Mouse (Mus musculus) left cerebral cortex, adult 2 months (tissue): ENCODE results near the gene Erp27. TPM values are rescaled to one million over a fixed set of nuclear protein-coding genes. Genes with fewer than 3 reads are reported as not detected.

Experiments
- DNase-seq, 2 experiments: peaks; one replicate each; pipeline ENCODE4 v3.0.0; 2021 to 2022; ENCODE audit warnings: low spot score in 2 of 2, mixed read lengths in 1 of 2; ENCODE audit errors: extremely low spot score in 1 of 2
- H3K27ac ChIP-seq: fragments of 200-600 bp; 2 replicates; pipeline ENCODE4 v1.8.1; 2022
- H3K4me3 ChIP-seq: fragments of 200-600 bp; 2 replicates; pipeline ENCODE4 v1.8.1; 2022
- CTCF ChIP-seq: fragments of 200-600 bp; IDR thresholded peaks from 2 replicates; pipeline ENCODE4 v1.8.1; 2022; ENCODE audit warnings: antibody characterized with exemption, mild to moderate bottlenecking, moderate library complexity
- intact Hi-C: fragments of 180-260 bp; cut with DNase I; formaldehyde crosslinking; loops from one replicate; pipeline ENCODE4 v1.15.1; 2025
- total RNA-seq, 2 experiments: library from RNA; stranded (reverse); gene quantifications; 2 replicates each; pipeline ENCODE4 v1.2.3; 2021

The Erp27 gene
- total RNA-seq, 2 experiments from 2014 or later = 0.35 TPM; not detected in 1

GRCm38 (mm10) chr6:136874599-136874998 lies 47.4 kb downstream of the Erp27 start:
- TF ChIP-seq CTCF = no peak
- Histone ChIP-seq H3K4me3 (0 out of 2 replicates have a peak overlapping the region, but pooled peaks have one; percentile 3), H3K27ac (no peak overlapping the region)
- peak in 1 of 2 experiments; percentile 26 for DNase-seq
- intact Hi-C loops = no loop called here

GRCm38 (mm10) chr6:136868921-136869320 lies 53.1 kb downstream of the Erp27 start:
- intact Hi-C loops = no loop called here
- no peak overlapping the region for H3K27ac ChIP-seq
- no peak overlapping the region for H3K4me3 ChIP-seq
- DNase-seq = no peak
- TF ChIP-seq CTCF = no peak

GRCm38 (mm10) chr6:136866150-136866549 lies 55.8 kb downstream of the Erp27 start:
- Histone ChIP-seq H3K27ac (no peak overlapping the region), H3K4me3 (no peak overlapping the region)
- no peak for TF ChIP-seq CTCF
- intact Hi-C loops = no loop called here
- DNase-seq = no peak

- no peak overlapping the region for H3K27ac ChIP-seq
- no peak for DNase-seq
Observed at GRCm38 (mm10) chr6:136865360-136865759, 56.6 kb downstream of the Erp27 start.

GRCm38 (mm10) chr6:136861020-136861419 lies 61.0 kb downstream of the Erp27 start:
- intact Hi-C loops = loop anchor here (1.0 to 5.0 kb wide), 3 partner anchors 59 to 121 kb away; no protein-coding TSS in a partner anchor
- Histone ChIP-seq H3K4me3 (no peak overlapping the region), H3K27ac (no peak overlapping the region)
- no peak for DNase-seq
- peak; percentile 74 for TF ChIP-seq CTCF

More at GRCm38 (mm10) chr6:136865360-136865759, 56.6 kb downstream of the Erp27 start:
- H3K4me3 ChIP-seq = no peak overlapping the region
- intact Hi-C loops = no loop called here
- TF ChIP-seq CTCF = no peak

- no peak for DNase-seq
- TF ChIP-seq CTCF = no peak
- Histone ChIP-seq H3K4me3 (no peak overlapping the region), H3K27ac (no peak overlapping the region)
- intact Hi-C loops = loop anchor here (10.0 kb wide), 1 partner anchor 316 kb away; the partner anchor contains the start of gene Rerg
Observed at GRCm38 (mm10) chr6:136858420-136858819, 63.6 kb downstream of the Erp27 start.

GRCm38 (mm10) chr6:136857873-136858260 lies 64.1 kb downstream of the Erp27 start:
- intact Hi-C loops = loop anchor here (10.0 kb wide), 1 partner anchor 317 kb away; the partner anchor contains the start of gene Rerg
- Histone ChIP-seq H3K27ac (no peak overlapping the region), H3K4me3 (no peak overlapping the region)
- DNase-seq = no peak
- no peak for TF ChIP-seq CTCF

Other genes with a start within 250 kb of the Erp27 start
- gene Gucy2c, start 140.4 kb downstream of the Erp27 start, total RNA-seq = under 1 TPM; 0.38 to 0.40 TPM
- 10 to 100 TPM in 1 of 2 experiments, 1 to 10 TPM in 1; 8.2 to 10.4 TPM for gene Hist4h4, start 117.8 kb downstream of the Erp27 start, total RNA-seq
- 10 to 100 TPM; 54.7 to 59.1 TPM for gene H2afj, start 113.9 kb downstream of the Erp27 start, total RNA-seq
- gene BC049715, start 94.6 kb downstream of the Erp27 start, total RNA-seq = 1 to 10 TPM; 2.4 to 3.9 TPM
- 100 to 1,000 TPM; 114 to 116 TPM for gene Wbp11, start 93.9 kb downstream of the Erp27 start, total RNA-seq
- 1 to 10 TPM; 4.2 to 4.4 TPM for gene Smco3, start 86.7 kb downstream of the Erp27 start, total RNA-seq
- gene Art4, start 64.4 kb downstream of the Erp27 start, total RNA-seq = not detected
- 10 to 100 TPM; 32.9 to 47.1 TPM for gene Mgp, start 46.4 kb downstream of the Erp27 start, total RNA-seq
- gene Pde6h, start 1.7 kb upstream of the Erp27 start, total RNA-seq = 1 to 10 TPM; 1.6 to 3.0 TPM
- gene Arhgdib, start 19.7 kb upstream of the Erp27 start, total RNA-seq = 10 to 100 TPM; 10.2 to 13.0 TPM
- 10 to 100 TPM in 1 of 2 experiments, 1 to 10 TPM in 1; 5.9 to 11.9 TPM for gene Rerg, start 248.3 kb upstream of the Erp27 start, total RNA-seq